Mouse (Mus musculus): ENCODE data around the gene Cks2. TPM values are rescaled to one million over a fixed set of nuclear protein-coding genes. Genes with fewer than 3 reads are reported as not detected.

Gene Cks2
- polyA plus RNA-seq, 1 experiment from 2014 or later = 283 TPM

- H3K4me2 ChIP-seq (replicated peaks) = no peak overlapping the region
- no peaks in the 10 kb centered on the region for H3K27me3 ChIP-seq
- H3K9me3 ChIP-seq = no peaks in the 10 kb centered on the region
- no peak for ATAC-seq (ENCODE audit: insufficient number of reproducible peaks, insufficient read depth, low FRiP score, low TSS enrichment)
- H3K27ac ChIP-seq = no peak overlapping the region
- no peak overlapping the region for H3K4me3 ChIP-seq
- H3K9ac ChIP-seq = no peak overlapping the region
- peaks cover 8% of the 10 kb centered on the region for H3K4me1 ChIP-seq
- no peaks in the 10 kb centered on the region for H3K36me3 ChIP-seq
- 23% methylated on average over 11 of the region's 11 CpGs for WGBS
Observed at GRCm38 (mm10) chr13:51642171-51642778, 2.8 kb upstream of the Cks2 start.

GRCm38 (mm10) chr13:51643924-51644828 lies 856 bp upstream of the Cks2 start:
- H3K4me3 ChIP-seq = peak overlapping the region; percentile 89
- H3K9ac ChIP-seq = 0 out of 2 replicates have a peak overlapping the region, but pooled peaks have one; percentile 16
- WGBS = 46% methylated on average over 20 of the region's 20 CpGs
- peak overlapping the region; percentile 56; the same call in 1 of the 2 replicates for H3K27ac ChIP-seq
- ATAC-seq (ENCODE audit: insufficient number of reproducible peaks, insufficient read depth, low FRiP score, low TSS enrichment) = no peak
- peak overlapping the region; percentile 50 for H3K4me2 ChIP-seq (replicated peaks)
- H3K36me3 ChIP-seq = no peaks in the 10 kb centered on the region
- H3K27me3 ChIP-seq = no peaks in the 10 kb centered on the region
- H3K9me3 ChIP-seq = no peaks in the 10 kb centered on the region
- H3K4me1 ChIP-seq = peaks cover 21% of the 10 kb centered on the region

DNA sequence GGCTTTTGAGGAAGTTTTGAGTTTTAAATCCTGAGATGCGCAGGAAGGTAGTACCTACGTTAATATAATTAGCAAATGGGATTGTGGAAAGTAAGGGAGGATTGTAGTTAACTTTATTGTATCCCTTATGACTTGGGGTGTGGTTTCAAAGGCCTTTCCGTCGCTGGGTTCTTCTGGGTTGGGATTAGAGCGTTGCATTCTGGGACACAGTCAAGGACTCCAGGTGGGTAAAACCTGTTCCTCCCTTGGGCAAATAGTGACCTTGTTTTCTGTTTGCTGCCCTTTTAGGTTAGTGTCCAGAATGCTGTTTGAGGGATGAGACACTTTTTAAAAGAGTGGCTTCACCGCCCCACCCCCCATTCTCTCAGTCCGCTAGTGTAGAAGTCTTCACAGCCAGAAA lies 840 bp downstream of the Cks2 start:
- H3K9ac ChIP-seq = peak overlapping the region; percentile 87
- peak overlapping the region; percentile 89 for H3K4me3 ChIP-seq
- peak overlapping the region; percentile 72 for H3K4me2 ChIP-seq (replicated peaks)
- H3K27me3 ChIP-seq = no peaks in the 10 kb centered on the region
- H3K4me1 ChIP-seq = peaks cover 23% of the 10 kb centered on the region
- no peaks in the 10 kb centered on the region for H3K36me3 ChIP-seq
- WGBS = under 1% methylated on average over 7 of the region's 7 CpGs
- ATAC-seq (ENCODE audit: insufficient number of reproducible peaks, insufficient read depth, low FRiP score, low TSS enrichment) = no peak
- peak overlapping the region; percentile 75 for H3K27ac ChIP-seq
- H3K9me3 ChIP-seq = no peaks in the 10 kb centered on the region

GRCm38 (mm10) chr13:51646362-51647027 lies 1.5 kb downstream of the Cks2 start:
- H3K36me3 ChIP-seq = no peaks in the 10 kb centered on the region
- no peak for ATAC-seq (ENCODE audit: insufficient number of reproducible peaks, insufficient read depth, low FRiP score, low TSS enrichment)
- H3K4me1 ChIP-seq = peaks cover 29% of the 10 kb centered on the region
- 25% methylated on average over 3 of the region's 3 CpGs for WGBS
- no peak overlapping the region for H3K27ac ChIP-seq
- H3K4me3 ChIP-seq = peak overlapping the region; percentile 89
- no peaks in the 10 kb centered on the region for H3K9me3 ChIP-seq
- H3K4me2 ChIP-seq (replicated peaks) = peak overlapping the region; percentile 72
- H3K27me3 ChIP-seq = no peaks in the 10 kb centered on the region
- H3K9ac ChIP-seq = peak overlapping the region; percentile 41

DNA sequence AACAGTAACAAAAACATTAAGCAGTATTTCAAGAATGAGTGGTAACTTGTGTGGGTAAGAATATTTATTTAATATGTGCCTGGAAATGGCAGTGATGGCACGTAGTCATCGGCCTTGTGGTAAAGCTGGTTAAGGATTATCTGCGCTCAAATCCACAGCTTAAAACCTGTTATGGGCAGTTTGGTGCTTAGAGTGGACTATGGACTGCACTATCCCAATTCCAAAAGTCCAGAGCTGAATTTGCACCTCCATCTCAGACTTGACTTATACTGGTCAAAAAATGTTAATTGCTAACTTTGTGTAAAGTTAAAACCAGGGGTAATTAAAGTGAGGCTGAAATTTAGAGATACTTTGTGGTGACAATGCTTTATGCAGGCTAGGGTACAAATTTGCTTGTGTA lies 2.7 kb downstream of the Cks2 start:
- ATAC-seq (ENCODE audit: insufficient number of reproducible peaks, insufficient read depth, low FRiP score, low TSS enrichment) = no peak
- H3K36me3 ChIP-seq = peaks cover under 1% of the 10 kb centered on the region; the same call in 1 of the 2 replicates
- WGBS = 92% methylated on average over 3 of the region's 3 CpGs
- H3K27ac ChIP-seq = no peak overlapping the region
- no peak overlapping the region for H3K9ac ChIP-seq
- H3K27me3 ChIP-seq = no peaks in the 10 kb centered on the region
- H3K4me1 ChIP-seq = peaks cover 29% of the 10 kb centered on the region
- H3K4me3 ChIP-seq = no peak overlapping the region
- peak overlapping the region; percentile 72 for H3K4me2 ChIP-seq (replicated peaks)
- H3K9me3 ChIP-seq = no peaks in the 10 kb centered on the region

DNA sequence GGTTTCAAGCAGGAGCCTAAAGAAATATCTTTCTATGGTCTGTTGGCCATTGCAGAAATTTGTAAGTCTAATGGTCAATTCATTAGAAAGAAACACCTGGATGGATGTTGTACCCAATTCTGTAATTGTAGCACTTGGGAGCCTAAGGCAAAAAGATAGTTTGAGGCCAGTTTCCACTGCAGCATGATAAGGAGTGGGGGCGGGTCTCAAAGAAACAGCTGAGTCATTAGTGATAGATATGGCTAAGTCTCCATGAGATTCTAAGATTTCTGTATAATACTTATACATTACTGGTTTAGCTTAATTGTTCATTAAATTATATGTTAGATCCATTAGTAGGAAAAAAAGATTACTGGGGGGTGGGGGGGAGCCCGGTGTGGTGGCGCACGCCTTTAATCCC lies 3.2 kb downstream of the Cks2 start:
- no peak overlapping the region for H3K4me3 ChIP-seq
- 85% methylated on average over 4 of the region's 4 CpGs for WGBS

GRCm38 (mm10) chr13:51649740-51650139 lies 4.7 kb downstream of the Cks2 start:
- Histone ChIP-seq H3K9me3 (no peaks in the 10 kb centered on the region), H3K9ac (no peak overlapping the region), H3K4me2 (replicated peaks) (no peak overlapping the region), H3K4me1 (peaks cover 29% of the 10 kb centered on the region), H3K27me3 (no peaks in the 10 kb centered on the region), H3K27ac (no peak overlapping the region), H3K36me3 (peaks cover 18% of the 10 kb centered on the region), H3K4me3 (no peak overlapping the region)
- no peak for ATAC-seq (ENCODE audit: insufficient number of reproducible peaks, insufficient read depth, low FRiP score, low TSS enrichment)
- WGBS = 32% methylated on average over 1 of the region's 1 CpGs

More for the DNA sequence above, 3.2 kb downstream of the Cks2 start:
- no peak for ATAC-seq (ENCODE audit: insufficient number of reproducible peaks, insufficient read depth, low FRiP score, low TSS enrichment)
- Histone ChIP-seq H3K4me2 (replicated peaks) (peak overlapping the region; percentile 72; the same call in 1 of the 2 replicates), H3K4me1 (peaks cover 29% of the 10 kb centered on the region), H3K36me3 (peaks cover 5% of the 10 kb centered on the region; the same call in 1 of the 2 replicates), H3K9ac (no peak overlapping the region), H3K9me3 (no peaks in the 10 kb centered on the region), H3K27ac (no peak overlapping the region), H3K27me3 (no peaks in the 10 kb centered on the region)

DNA sequence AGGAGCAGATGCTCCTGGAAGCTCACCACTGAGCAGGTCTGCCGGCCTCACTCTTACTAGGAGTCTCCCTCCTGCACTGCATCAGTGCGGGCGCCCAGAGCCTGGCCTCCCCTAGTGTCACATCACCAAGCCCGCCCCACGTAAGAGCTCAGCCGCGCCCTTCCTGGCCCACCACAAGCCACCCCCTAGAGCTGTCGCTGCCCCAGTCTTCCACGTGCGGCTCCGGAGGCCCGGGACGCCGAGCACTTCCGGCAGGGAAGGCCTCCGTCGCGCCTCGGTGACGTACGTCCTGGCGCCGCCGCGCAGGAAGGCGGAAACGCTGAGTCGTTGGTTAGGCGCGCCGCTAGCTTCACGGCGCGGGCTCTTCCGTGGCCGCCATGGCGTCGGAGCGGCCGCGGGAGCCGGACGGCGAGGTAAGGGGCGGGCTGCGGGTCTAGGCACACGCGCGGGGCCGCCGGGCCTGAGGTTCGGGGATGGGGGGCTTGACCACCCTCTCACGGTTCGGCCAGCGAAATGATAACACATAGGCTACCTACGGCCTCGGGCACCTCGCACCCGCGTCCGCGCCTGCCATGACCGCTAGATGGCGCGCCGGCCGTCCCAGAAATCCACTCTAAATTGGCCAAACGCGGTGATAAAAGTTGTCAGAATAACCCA lies 6.5 kb downstream of the Cks2 start, which contains the start of gene Secisbp2:
Gene Secisbp2 (plus strand): TSS at position 290 of the 657 bp plus-strand sequence.
- H3K27me3 ChIP-seq = no peaks in the 10 kb centered on the region
- peaks cover 28% of the 10 kb centered on the region for H3K4me1 ChIP-seq
- peak; percentile 85 for ATAC-seq (ENCODE audit: insufficient number of reproducible peaks, insufficient read depth, low FRiP score, low TSS enrichment)
- peak within 1 kb of the TSS; percentile 82 for H3K4me2 ChIP-seq (replicated peaks)
- peak within 1 kb of the TSS; percentile 83 for H3K27ac ChIP-seq
- peak within 1 kb of the TSS; percentile 74 for H3K9ac ChIP-seq
- H3K9me3 ChIP-seq = no peaks in the 10 kb centered on the region
- under 1% methylated on average over 69 of the region's 69 CpGs for whole genome bisulfite sequencing
- H3K4me3 ChIP-seq = peak within 1 kb of the TSS; percentile 66
- H3K36me3 ChIP-seq = peaks cover 36% of the 10 kb centered on the region

- H3K36me3 ChIP-seq = peaks cover 52% of the 10 kb centered on the region
- H3K9ac ChIP-seq = no peak overlapping the region
- WGBS = 92% methylated on average over 6 of the region's 6 CpGs
Observed at GRCm38 (mm10) chr13:51653159-51653558, 8.1 kb downstream of the Cks2 start.

GRCm38 (mm10) chr13:51653961-51654360 lies 8.9 kb downstream of the Cks2 start:
- no peak overlapping the region for H3K27ac ChIP-seq
- peaks cover 60% of the 10 kb centered on the region for H3K36me3 ChIP-seq
- H3K27me3 ChIP-seq = no peaks in the 10 kb centered on the region
- H3K4me1 ChIP-seq = peaks cover 8% of the 10 kb centered on the region; the same call in 1 of the 2 replicates
- no peak overlapping the region for H3K4me3 ChIP-seq
- no peaks in the 10 kb centered on the region for H3K9me3 ChIP-seq
- H3K9ac ChIP-seq = no peak overlapping the region
- WGBS = 93% methylated on average over 9 of the region's 9 CpGs
- no peak overlapping the region for H3K4me2 ChIP-seq (replicated peaks)
- no peak for ATAC-seq (ENCODE audit: insufficient number of reproducible peaks, insufficient read depth, low FRiP score, low TSS enrichment)

More at GRCm38 (mm10) chr13:51653159-51653558, 8.1 kb downstream of the Cks2 start:
- H3K4me3 ChIP-seq = no peak overlapping the region
- no peak overlapping the region for H3K27ac ChIP-seq
- ATAC-seq (ENCODE audit: insufficient number of reproducible peaks, insufficient read depth, low FRiP score, low TSS enrichment) = no peak
- H3K4me1 ChIP-seq = peaks cover 12% of the 10 kb centered on the region
- H3K9me3 ChIP-seq = no peaks in the 10 kb centered on the region
- no peaks in the 10 kb centered on the region for H3K27me3 ChIP-seq
- no peak overlapping the region; the same call in 1 of the 2 replicates for H3K4me2 ChIP-seq (replicated peaks)

Data from embryonic facial prominence, embryonic 12.5 days (tissue).